Mouse (Mus musculus): Measurements from ENCODE around the gene C1qa. TPM values are rescaled to one million over a fixed set of nuclear protein-coding genes. Genes with fewer than 3 reads are reported as not detected.

The C1qa gene
- total and polyA plus RNA-seq, 2 experiments from 2014 or later, result 25.9 to 40.9 TPM

DNA sequence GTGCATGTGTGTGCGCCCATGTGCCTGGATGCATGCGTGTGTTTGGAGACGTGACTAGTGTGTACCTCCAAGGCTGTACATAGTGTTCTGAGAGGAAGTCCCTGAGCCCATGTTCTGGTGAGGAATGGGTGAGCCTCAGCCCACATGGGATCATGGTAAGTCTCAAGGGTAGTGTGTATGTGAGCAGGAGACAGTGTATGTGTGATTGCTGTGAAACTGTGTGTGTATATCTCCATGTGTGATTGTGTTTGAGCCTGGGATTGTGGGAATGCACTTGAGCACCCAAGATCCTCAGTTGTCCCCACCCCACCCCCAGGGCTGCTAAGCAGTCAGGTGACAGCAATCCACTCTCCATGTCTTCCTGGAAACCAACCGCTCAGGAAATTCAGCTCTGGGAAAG, 3.8 kb downstream of the C1qa start:
- H3K9ac ChIP-seq (replicated peaks; ENCODE audit: low read depth, low read length), result no peak overlapping the region
- WGBS, result 71% methylated on average over 4 of the region's 4 CpGs
- H3K4me1 ChIP-seq (ENCODE audit: control insufficient read depth, insufficient read depth), result no peaks in the 10 kb centered on the region
- no peak overlapping the region for H3K27ac ChIP-seq (ENCODE audit: low read depth)
- no peaks in the 10 kb centered on the region for H3K36me3 ChIP-seq (replicated peaks; ENCODE audit: control insufficient read depth, insufficient read depth, low read length)
- DNase-seq (ENCODE audit: low spot score) (no peak), ATAC-seq (ENCODE audit: insufficient read depth, low read depth) (no peak)
- no peak overlapping the region for H3K4me2 ChIP-seq (ENCODE audit: low read depth, low read length)
- no peak for TF ChIP-seq CTCF (IDR thresholded peaks at IDR 0.05; ENCODE audit: low read depth)
- no peak for TF ChIP-seq EP300 (IDR thresholded peaks at IDR 0.05; ENCODE audit: low read depth)
- H3K4me3 ChIP-seq (ENCODE audit: low read depth, low read length), result no peak overlapping the region
- H3K27me3 ChIP-seq (ENCODE audit: control insufficient read depth, insufficient read depth, low read length), result peaks cover 69% of the 10 kb centered on the region
- no peaks in the 10 kb centered on the region for H3K9me3 ChIP-seq (replicated peaks; ENCODE audit: control insufficient read depth, low read length)

DNA sequence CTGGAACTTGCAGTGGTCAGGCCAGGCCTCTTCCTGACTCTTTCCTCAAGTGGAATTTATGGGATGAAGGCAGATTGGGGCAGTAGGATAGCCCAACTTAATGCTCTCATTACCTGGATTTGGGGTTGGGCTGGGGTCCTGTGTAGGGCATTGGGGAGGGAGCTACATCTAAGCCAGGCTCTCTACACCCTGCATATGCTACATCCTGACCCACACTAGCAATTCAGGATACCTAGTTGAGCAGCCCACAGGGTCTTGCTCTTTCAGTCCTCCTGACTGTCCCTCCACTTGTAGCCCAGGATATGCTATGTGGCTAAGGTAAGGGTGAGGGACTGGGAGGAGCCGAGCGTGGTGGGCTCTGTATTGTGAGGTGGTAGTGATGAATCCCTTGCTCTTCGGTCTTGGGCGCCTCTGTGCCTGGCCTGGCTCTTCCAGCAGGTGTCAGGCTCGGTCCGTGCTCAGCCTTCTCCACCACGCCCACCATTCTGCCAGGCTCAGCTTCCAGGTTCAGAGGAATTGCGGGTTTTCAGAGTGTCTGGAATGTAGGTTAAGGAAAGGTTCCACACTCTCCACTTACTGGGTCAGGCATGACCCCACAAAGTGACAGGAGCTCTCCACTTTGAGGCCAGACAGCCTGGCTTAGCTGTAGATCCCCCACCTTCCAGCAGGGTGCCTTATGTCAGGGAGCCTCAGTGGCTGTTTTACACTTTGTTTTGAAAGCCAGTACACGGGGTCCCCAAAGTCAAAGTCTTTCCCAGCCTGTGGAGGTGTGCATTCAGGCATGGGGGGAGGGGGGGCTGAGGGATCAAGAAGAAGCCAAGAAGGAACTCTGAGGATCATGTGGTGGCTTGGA, 4.7 kb downstream of the C1qa start:
- H3K9ac ChIP-seq (replicated peaks; ENCODE audit: low read depth, low read length), result no peak overlapping the region
- no peak overlapping the region for H3K27ac ChIP-seq (ENCODE audit: low read depth)
- WGBS, result 3% methylated on average over 9 of the region's 9 CpGs
- no peaks in the 10 kb centered on the region for H3K9me3 ChIP-seq (replicated peaks; ENCODE audit: control insufficient read depth, low read length)
- peak; percentile 53 for ATAC-seq (ENCODE audit: insufficient read depth, low read depth)
- no peak for DNase-seq (ENCODE audit: low spot score)
- no peaks in the 10 kb centered on the region for H3K4me1 ChIP-seq (ENCODE audit: control insufficient read depth, insufficient read depth)
- TF ChIP-seq CTCF (IDR thresholded peaks at IDR 0.05; ENCODE audit: low read depth), result peak; percentile 66
- TF ChIP-seq EP300 (IDR thresholded peaks at IDR 0.05; ENCODE audit: low read depth), result no peak
- H3K4me2 ChIP-seq (ENCODE audit: low read depth, low read length), result no peak overlapping the region
- H3K36me3 ChIP-seq (replicated peaks; ENCODE audit: control insufficient read depth, insufficient read depth, low read length), result no peaks in the 10 kb centered on the region
- peaks cover 72% of the 10 kb centered on the region for H3K27me3 ChIP-seq (ENCODE audit: control insufficient read depth, insufficient read depth, low read length)
- H3K4me3 ChIP-seq (ENCODE audit: low read depth, low read length), result no peak overlapping the region

DNA sequence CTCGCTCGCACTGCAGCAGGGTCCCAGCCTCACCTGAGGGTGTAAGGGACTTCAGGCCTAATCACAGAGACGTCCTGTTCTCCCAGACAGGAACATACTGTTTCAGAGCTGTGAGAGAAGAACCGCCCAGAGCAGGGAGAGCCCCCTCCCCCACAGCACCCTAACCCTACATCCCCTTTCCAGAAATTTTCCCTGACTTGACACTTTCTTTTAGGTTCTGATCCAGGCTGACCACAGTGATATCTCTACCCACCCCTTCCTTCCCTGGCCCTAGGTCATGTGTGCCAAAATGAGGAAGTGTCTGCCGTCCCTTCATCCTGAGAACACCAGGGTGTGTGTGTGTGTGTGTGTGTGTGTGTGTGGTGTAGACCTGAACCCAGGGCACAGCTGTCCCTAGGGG, 5.8 kb downstream of the C1qa start, which contains the start of gene C1qc:
TSS of gene C1qc (minus strand) at position 255 of the 400 bp plus-strand sequence.
- no peaks in the 10 kb centered on the region for H3K4me1 ChIP-seq (ENCODE audit: control insufficient read depth, insufficient read depth)
- DNase-seq (ENCODE audit: low spot score), result no peak
- WGBS, result 40% methylated on average over 5 of the region's 5 CpGs
- peaks cover 61% of the 10 kb centered on the region for H3K27me3 ChIP-seq (ENCODE audit: control insufficient read depth, insufficient read depth, low read length)
- no peak within 1 kb of the TSS for H3K4me2 ChIP-seq (ENCODE audit: low read depth, low read length)
- H3K27ac ChIP-seq (ENCODE audit: low read depth), result no peak within 1 kb of the TSS
- no peak within 1 kb of the TSS for H3K9ac ChIP-seq (replicated peaks; ENCODE audit: low read depth, low read length)
- no peaks in the 10 kb centered on the region for H3K9me3 ChIP-seq (replicated peaks; ENCODE audit: control insufficient read depth, low read length)
- H3K4me3 ChIP-seq (ENCODE audit: low read depth, low read length), result no peak within 1 kb of the TSS
- ATAC-seq (ENCODE audit: insufficient read depth, low read depth), result no peak; the same call in 1 of the 2 replicates
- no peaks in the 10 kb centered on the region for H3K36me3 ChIP-seq (replicated peaks; ENCODE audit: control insufficient read depth, insufficient read depth, low read length)
- TF ChIP-seq CTCF (IDR thresholded peaks at IDR 0.05; ENCODE audit: low read depth), result no peak
- no peak for TF ChIP-seq EP300 (IDR thresholded peaks at IDR 0.05; ENCODE audit: low read depth)

DNA sequence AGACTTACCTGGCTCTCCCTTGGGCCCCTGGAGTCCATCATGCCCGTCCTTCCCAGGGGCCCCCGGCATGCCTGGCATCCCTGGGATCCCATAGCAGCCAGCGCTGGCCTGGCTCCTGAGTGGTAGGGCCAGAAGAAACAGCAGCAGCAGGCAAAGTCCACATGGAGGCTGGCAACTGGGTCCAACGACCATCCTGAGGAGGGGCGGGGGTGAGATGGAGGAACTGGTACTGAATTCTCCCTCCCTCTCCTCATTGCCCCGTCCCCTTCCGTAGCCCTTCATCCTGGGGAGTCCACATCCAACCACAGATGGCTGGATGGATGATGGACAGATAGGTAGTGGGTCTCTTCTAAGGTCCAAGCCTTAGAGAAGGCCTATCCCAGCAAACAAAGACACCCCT, 6.2 kb downstream of the C1qa start:
- Histone ChIP-seq H3K9ac (replicated peaks; ENCODE audit: low read depth, low read length) (no peak overlapping the region), H3K27me3 (ENCODE audit: control insufficient read depth, insufficient read depth, low read length) (peaks cover 56% of the 10 kb centered on the region), H3K4me2 (ENCODE audit: low read depth, low read length) (no peak overlapping the region), H3K27ac (ENCODE audit: low read depth) (no peak overlapping the region), H3K9me3 (replicated peaks; ENCODE audit: control insufficient read depth, low read length) (no peaks in the 10 kb centered on the region), H3K4me1 (ENCODE audit: control insufficient read depth, insufficient read depth) (no peaks in the 10 kb centered on the region), H3K36me3 (replicated peaks; ENCODE audit: control insufficient read depth, insufficient read depth, low read length) (no peaks in the 10 kb centered on the region), H3K4me3 (ENCODE audit: low read depth, low read length) (no peak overlapping the region)
- no peak for DNase-seq (ENCODE audit: low spot score)
- WGBS, result 50% methylated on average over 7 of the region's 7 CpGs
- ATAC-seq (ENCODE audit: insufficient read depth, low read depth), result no peak
- no peak for TF ChIP-seq CTCF (IDR thresholded peaks at IDR 0.05; ENCODE audit: low read depth)
- no peak for TF ChIP-seq EP300 (IDR thresholded peaks at IDR 0.05; ENCODE audit: low read depth)

DNA sequence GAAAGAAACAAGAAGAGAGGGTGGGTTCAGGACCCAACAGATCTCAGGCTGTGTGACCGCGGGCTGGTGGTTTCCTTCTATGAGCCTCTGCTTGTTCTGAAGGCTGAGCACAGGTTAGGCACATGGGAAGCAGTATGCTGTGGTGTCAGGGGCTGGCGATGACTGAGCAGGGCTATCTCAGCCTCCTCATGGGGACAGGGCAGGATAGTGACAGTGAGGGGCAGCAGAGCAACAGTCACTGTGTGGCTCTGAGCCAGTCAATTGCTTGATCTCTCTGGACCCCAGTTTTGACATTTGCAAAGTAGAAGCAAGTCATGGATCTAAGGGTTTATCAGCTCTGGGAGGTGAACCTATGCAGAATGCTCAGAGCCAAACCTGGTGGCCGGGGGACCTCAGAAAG, 7.5 kb downstream of the C1qa start:
- Histone ChIP-seq H3K4me3 (ENCODE audit: low read depth, low read length) (no peak overlapping the region), H3K4me2 (ENCODE audit: low read depth, low read length) (no peak overlapping the region), H3K27me3 (ENCODE audit: control insufficient read depth, insufficient read depth, low read length) (peaks cover 44% of the 10 kb centered on the region), H3K36me3 (replicated peaks; ENCODE audit: control insufficient read depth, insufficient read depth, low read length) (no peaks in the 10 kb centered on the region), H3K9me3 (replicated peaks; ENCODE audit: control insufficient read depth, low read length) (no peaks in the 10 kb centered on the region), H3K9ac (replicated peaks; ENCODE audit: low read depth, low read length) (no peak overlapping the region), H3K27ac (ENCODE audit: low read depth) (no peak overlapping the region), H3K4me1 (ENCODE audit: control insufficient read depth, insufficient read depth) (no peaks in the 10 kb centered on the region)
- WGBS, result 88% methylated on average over 4 of the region's 4 CpGs
- ATAC-seq (ENCODE audit: insufficient read depth, low read depth) (no peak), DNase-seq (ENCODE audit: low spot score) (no peak)
- TF ChIP-seq EP300 (IDR thresholded peaks at IDR 0.05; ENCODE audit: low read depth) (no peak), CTCF (IDR thresholded peaks at IDR 0.05; ENCODE audit: low read depth) (no peak)
